In the genomic region with DNA sequence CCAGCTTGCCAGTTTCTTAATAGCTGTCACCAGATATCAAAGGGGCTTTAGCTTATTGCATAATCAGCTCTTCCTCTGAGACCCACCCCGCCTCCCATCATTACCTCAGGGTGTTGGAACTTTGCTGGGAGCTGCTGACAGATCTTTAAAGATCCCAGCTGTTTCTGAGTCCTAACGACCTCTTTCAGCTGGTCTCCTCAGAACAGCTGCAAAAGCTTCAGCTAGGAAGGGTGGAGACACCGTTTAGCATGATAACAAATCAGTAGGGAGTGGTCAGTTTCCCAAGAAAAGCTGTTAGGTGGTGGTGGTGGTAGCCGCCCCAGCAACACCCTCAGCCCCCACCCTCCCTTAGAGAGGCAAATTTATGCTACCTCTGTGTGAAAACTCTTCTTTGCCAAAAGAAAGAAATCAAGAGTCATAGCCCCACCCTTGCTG, we compare ENCODE assay signal across 8 mouse cellular contexts.
A peak's percentile ranks its signal among the peaks of the same experiment; 100 is the strongest.
DNase-seq lines count a peak whose midpoint lies in the region; ATAC-seq lines count a peak whose summit lies in the region.

No protein-coding gene starts in this region.

- no peak overlapping the region for H3K9ac ChIP-seq in limb, embryonic 13.5 days
- no peak overlapping the region for H3K9ac ChIP-seq in stomach, embryonic 15.5 days

- DNase-seq in ovary, adult 18-20 months (ENCODE audit: low spot score), result peak; percentile 4
- no peak for DNase-seq in ovary, postnatal 36 days (ENCODE audit: low spot score)
- DNase-seq in heart, adult 9 months (ENCODE audit: low spot score in 2 of 2), result peak; percentile 79 to 84
- DNase-seq in thymus, postnatal 25 days, result no peak
- no peak for DNase-seq in right cerebral cortex, adult 18-20 months
- DNase-seq in right cerebral cortex, postnatal 25 days, result no peak

- H3K27ac ChIP-seq in limb, embryonic 13.5 days, result no peak overlapping the region
- H3K27ac ChIP-seq in stomach, embryonic 15.5 days, result peak overlapping the region; percentile 51; the same call in 1 of the 2 replicates

- no peak overlapping the region for H3K4me3 ChIP-seq in limb, embryonic 13.5 days
- H3K4me3 ChIP-seq in stomach, embryonic 15.5 days (replicated peaks), result no peak overlapping the region

- H3K4me2 ChIP-seq in limb, embryonic 13.5 days (replicated peaks), result no peak overlapping the region
- H3K4me2 ChIP-seq in stomach, embryonic 15.5 days, result no peak overlapping the region

- no peaks in the 10 kb centered on the region for H3K9me3 ChIP-seq in limb, embryonic 13.5 days
- H3K9me3 ChIP-seq in stomach, embryonic 15.5 days, result no peaks in the 10 kb centered on the region

- H3K4me1 ChIP-seq in limb, embryonic 13.5 days, result peaks cover 7% of the 10 kb centered on the region; the same call in 1 of the 2 replicates
- no peaks in the 10 kb centered on the region; the same call in 1 of the 2 replicates for H3K4me1 ChIP-seq in stomach, embryonic 15.5 days

- ATAC-seq in limb, embryonic 13.5 days (ENCODE audit: low FRiP score, low read depth), result 0 out of 2 replicates have a peak, but pooled peaks have one; percentile 36
- ATAC-seq in stomach, embryonic 15.5 days (ENCODE audit: insufficient read depth, low FRiP score, low read depth), result peak; percentile 79; the same call in 1 of the 2 replicates

- H3K27me3 ChIP-seq in limb, embryonic 13.5 days, result no peaks in the 10 kb centered on the region
- no peaks in the 10 kb centered on the region for H3K27me3 ChIP-seq in stomach, embryonic 15.5 days (replicated peaks)

- H3K36me3 ChIP-seq in limb, embryonic 13.5 days, result no peaks in the 10 kb centered on the region
- H3K36me3 ChIP-seq in stomach, embryonic 15.5 days, result no peaks in the 10 kb centered on the region

- WGBS in limb, embryonic 13.5 days, result 2% methylated on average over 4 of the region's 4 CpGs
- WGBS in stomach, embryonic 15.5 days, result 6% methylated on average over 4 of the region's 4 CpGs

Comparison
In these comparisons a context has a peak if more than half of its experiments do, and no peak if none do; other contexts are left out.
1. DNase-seq: peak in ovary, adult 18-20 months (single experiment) and heart, adult 9 months (2 of 2); none in ovary, postnatal 36 days (single experiment), thymus, postnatal 25 days (single experiment), right cerebral cortex, adult 18-20 months (single experiment) and right cerebral cortex, postnatal 25 days (single experiment).